Mouse (Mus musculus): ENCODE measurements around the gene Bckdha.

The Bckdha gene

GRCm38 (mm10) chr7:25611501-25611900, 47.3 kb downstream of the Bckdha start:
- DNase-seq (ENCODE audit: low spot score), result no peak

DNA sequence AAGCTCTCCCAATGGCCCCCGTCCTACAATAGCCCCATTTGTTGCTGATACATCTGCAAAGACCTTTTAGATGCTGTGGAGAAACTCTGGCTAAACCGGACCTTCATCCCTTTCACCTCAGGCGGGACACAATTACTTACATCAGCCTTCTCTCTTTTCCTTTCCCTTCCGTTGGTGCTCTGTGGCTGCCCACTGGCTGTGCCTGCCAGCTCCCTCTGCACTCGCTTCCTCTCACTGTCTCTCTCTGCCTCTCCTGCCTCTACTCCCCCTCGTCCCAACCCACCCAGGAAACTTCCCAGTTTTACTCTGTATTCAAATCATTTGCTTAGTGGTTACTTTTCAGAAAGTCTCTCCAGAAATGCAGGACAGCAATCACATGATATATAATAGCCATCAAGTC, 48.7 kb downstream of the Bckdha start:
- no peak for DNase-seq (ENCODE audit: low spot score)

DNA sequence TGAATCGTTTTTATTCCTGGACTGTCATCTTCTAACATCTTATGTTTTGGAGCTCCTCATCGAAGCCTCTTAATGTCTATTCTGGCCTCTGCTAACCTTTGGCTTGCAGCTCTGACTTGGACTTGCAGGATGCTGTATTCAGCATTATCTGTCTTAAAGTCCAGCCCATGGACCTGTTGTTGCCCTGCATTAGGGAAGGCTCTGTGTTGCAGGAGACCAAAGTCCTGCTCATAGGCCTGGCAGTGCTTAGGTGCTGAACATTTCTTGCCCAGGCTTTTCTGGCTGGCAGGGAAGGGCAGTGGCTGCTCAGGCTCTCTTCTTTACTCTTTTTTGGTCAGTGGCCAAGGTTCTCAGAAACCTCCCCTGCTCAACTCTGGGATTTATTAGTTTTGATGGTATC, 51.6 kb downstream of the Bckdha start:
- no peak for DNase-seq (ENCODE audit: low spot score)

- DNase-seq (ENCODE audit: low spot score), result no peak
Observed at GRCm38 (mm10) chr7:25606625-25607063, 52.1 kb downstream of the Bckdha start.

GRCm38 (mm10) chr7:25601346-25601745, 57.4 kb downstream of the Bckdha start:
- DNase-seq (ENCODE audit: low spot score), result no peak

- DNase-seq (ENCODE audit: low spot score), result no peak
Observed at GRCm38 (mm10) chr7:25600666-25601065, 58.1 kb downstream of the Bckdha start.

DNA sequence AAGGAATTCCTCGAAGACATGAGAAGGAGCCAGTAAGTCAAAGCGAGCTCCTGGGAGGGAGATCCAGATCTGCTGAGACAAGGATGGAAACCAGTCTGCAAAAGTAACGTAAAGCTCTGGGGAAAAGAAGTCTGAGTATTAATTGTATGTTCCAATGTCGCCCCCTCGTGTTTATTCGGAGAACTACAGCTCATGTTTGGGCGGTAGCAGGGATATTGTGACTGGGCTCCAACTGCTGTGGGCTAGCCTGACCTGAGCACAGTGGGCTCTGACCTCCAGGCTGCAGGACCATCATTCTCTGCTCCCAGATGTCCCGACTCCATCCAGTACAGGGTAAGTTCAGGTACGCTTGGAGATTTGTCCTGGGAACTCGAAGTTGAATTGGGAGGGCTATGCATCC, 59.1 kb downstream of the Bckdha start:
- peak; percentile 48 for DNase-seq (ENCODE audit: low spot score)

- no peak for DNase-seq (ENCODE audit: low spot score)
Observed at GRCm38 (mm10) chr7:25593859-25594258, 64.9 kb downstream of the Bckdha start.

DNA sequence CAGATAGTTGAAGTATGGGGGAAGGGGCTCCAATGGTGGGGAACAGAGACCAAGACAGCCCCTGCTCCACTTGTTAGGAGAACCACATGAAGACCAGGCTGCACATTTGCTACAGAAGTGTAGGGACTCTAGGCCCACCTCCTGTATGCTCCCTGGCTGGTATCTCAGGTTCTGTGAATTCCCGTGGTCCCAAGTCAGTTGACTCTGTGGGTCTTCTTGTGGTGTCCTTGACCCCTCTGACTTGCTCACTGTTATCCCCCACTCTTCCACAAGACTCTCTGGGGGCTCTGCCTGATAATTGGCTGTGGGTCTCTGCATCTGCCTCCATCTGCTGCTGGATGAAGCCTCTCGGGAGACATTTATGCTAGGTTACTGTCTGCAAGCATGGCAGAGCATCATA, 67.6 kb downstream of the Bckdha start:
- DNase-seq (ENCODE audit: low spot score), result no peak

GRCm38 (mm10) chr7:25585351-25586204, 73.2 kb downstream of the Bckdha start:
- DNase-seq (ENCODE audit: low spot score), result no peak

GRCm38 (mm10) chr7:25584651-25585050, 74.1 kb downstream of the Bckdha start:
- no peak for DNase-seq (ENCODE audit: low spot score)

DNA sequence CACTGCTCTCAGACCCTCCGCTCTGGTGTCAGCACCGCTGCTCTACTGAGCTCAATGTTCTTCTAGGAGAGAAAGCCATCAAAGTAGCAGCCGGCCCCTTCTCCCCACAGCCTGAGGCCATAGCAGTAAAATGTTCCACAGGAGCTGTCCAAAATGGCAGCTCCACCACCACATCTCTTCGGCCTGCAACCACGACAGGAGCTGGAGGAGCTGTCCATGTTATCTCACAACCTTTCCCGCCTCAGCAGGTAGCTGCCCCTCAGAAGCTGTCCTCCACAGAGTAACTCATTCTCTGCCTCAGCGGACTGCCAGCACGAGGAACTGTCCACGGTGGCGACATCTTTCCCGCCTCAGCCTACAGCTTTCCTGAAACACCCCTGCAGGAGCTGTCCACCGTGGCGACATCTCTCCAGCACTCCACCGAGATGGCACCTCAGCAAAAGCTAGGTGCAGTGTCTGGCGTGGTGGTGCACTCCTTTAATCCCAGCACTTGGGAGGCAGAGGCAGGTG, 76.4 kb downstream of the Bckdha start:
- DNase-seq (ENCODE audit: low spot score), result no peak
